Mouse (Mus musculus): ENCODE results near the gene Ppwd1.
"Not testable (repeated sequence)": the region's sequence is repeated elsewhere in the genome, so short reads cannot be mapped to it uniquely, and the experiment has no call there.

Gene Ppwd1

DNA sequence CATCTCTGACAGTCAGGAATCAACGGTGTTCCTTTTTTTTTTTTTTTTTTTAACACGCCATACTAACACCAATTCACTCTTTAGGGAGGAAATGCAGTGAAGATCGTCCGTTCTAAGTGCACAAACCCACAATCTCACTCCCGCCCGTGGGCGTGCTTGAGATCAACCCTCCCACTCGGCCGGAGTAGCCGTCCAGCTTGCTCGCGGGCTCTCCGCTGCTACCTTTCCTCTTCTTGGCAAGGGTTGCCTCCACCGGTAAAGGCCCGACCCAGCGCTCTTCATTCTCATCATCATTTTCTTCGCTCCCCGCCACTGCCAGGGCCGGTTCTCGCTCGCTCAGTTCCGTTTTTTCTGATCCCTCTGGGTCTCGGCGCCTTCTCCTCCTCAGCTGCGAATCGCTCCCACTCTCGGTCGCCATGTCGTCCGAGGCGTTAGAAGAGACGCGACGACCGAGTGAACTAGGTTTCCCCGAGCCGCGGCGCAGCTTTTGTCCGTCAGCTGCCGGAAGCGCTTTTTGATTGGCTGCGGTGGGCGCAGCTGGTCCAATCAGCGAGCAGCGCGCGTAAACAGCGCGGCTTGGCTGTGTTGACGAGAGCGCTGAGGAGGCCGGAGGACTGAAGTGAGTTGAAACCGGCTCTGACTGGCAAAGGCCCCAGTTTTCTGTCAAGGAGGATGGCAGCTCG is at the start of gene Ppwd1, which contains the start of gene Cenpk:
Gene Ppwd1, minus strand, starts transcription at position 460 of the 683 bp plus-strand sequence.
Gene Cenpk, plus strand, starts transcription at position 228 of the 683 bp plus-strand sequence.
- peak; percentile 90 for DNase-seq (ENCODE audit: low read depth, low spot score)

DNA sequence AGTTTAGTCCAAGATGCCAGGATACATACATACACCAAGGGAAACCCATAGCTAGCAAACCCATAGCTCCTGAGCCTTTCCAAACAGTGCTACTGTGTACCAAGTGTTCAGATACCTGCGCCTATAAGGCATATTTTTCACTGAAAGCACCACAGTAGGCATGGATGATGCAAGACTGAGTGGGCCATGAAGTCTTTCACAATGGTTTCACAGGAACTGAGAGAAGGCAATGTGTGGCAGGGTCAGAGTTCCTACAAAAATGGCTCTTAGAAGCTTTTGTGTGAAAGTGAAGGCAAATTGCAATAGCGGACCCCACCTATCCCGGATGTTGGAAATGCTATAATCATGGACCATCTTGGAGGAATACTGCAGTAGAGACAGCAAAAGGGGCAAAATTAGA is 30.4 kb upstream of the Ppwd1 start:
- no peak for DNase-seq (ENCODE audit: low read depth, low spot score)

DNA sequence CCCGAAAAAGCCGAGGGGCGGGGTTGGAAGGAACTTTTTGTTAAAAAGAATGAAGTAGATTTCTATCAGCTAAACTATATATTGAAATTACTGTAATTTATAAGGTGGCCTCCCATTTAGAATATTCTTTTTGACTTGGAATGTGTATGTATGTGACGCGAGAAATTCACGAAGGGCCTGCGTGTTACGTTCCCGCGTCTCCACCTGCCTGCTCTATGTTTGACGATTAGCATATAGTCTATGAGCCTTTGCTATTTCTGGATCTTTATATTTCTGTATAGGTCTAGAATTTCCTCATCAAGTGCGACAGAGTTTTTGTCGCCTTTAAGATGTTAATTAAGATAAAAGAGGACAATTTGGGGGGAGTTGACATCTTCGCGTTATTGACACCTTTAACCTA is 538 bp upstream of the Ppwd1 start:
- no peak for DNase-seq (ENCODE audit: low read depth, low spot score)

DNA sequence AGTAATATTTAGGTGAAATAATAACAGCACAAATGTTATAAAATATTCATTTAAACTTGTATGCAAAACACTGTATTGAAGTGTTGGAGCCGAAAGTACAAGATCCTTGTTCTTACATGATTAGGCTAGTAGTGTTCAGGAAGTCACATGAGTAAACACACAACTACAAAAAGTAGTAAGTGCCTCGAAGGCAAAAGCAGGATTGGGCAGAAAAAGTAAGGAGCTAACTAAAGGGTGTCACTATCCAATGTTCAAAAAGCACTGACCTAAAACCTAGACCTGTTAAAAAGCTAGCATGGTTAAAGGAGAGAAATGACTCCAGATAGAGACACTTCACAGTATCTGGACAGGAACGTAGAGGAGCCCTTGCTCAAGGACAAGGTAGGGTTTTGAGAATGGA is 1.2 kb downstream of the Ppwd1 start:
- DNase-seq (ENCODE audit: low read depth, low spot score) = no peak

DNA sequence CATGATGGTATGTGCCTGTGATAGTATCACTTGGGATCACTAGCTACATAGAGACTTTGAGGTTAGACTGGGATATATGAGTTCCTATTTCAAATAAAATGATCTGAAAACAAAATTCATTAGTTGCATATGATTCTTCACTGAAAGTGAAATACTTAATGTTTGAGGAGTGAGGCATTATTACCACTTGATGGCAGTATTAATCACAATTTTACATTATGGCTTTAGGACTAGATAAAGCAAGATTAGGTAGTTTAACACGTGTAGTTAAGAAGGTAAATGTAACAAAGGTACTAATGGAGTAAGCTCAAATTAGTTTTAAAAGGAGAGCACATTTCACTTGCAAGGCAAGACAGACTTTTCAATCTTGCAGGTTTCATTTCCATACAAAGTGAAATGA is 24.3 kb downstream of the Ppwd1 start:
- DNase-seq (ENCODE audit: low read depth, low spot score) = no peak

DNA sequence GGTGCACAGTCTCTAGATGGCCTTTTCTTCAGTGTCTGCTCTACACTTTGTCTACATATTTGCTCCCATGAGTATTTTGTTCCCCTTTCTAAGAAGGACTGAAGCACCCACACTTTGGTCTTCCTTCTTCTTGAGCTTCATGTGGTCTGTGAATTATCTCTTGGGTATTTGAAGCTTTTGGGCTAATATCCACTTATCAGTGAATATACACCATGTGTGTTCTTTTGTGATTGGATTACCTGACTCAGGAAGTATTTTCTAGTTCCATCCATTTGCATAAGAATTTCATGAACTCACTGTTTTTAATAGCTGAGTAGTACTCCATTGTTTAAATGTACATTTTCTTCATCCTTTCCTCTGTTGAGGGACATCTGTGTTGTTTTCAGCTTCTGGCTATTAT is 32.8 kb downstream of the Ppwd1 start:
- DNase-seq (ENCODE audit: low read depth, low spot score) = not testable (repeated sequence)

DNA sequence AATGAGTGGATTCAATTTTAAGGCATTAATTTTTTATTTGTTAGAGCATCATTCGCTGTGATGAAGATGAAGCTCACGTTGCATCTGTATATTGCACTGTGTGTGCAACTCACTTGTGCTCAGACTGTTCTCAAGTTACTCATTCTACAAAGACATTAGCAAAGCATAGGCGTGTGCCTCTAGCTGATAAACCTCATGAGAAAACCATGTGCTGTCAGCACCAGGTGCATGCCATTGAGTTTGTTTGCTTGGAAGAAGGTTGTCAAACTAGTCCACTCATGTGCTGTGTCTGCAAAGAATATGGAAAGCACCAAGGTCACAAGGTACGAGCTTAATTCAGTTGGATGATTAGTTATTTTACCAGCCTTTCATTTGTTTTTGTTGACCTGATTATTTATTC is 41.3 kb downstream of the Ppwd1 start:
- DNase-seq (ENCODE audit: low read depth, low spot score) = no peak

DNA sequence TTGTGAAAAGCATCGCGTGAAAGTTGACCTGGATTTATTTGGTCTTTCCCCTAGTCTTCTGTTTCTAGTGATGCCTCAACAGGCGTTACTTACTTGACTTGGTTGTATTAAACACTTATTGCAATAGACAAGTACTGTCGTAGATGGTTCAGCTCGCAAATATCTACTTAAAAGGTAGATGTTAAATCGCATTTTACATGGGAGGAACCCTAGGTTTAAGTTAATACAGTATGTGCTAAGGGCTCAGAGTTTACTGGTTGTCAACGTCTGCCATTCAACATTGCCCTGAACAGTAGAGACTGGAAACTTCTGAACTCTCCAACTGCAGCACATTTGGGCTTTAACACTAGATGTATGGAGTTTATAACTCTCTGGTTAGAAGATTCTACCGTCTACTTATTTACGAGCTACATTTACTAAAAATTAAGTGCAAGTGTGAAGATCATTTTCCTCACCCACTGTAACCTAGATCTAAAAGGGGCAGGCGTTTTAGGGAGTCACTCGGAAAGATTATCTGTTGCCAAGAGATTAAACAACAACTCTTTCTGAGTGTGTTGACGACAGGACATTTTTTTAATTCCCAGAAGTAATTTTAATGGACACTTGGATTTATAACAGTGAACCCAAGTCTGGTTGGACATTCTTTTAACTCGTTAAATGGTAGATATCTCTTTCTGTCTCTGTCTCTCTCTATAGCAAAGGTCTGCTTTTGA is 49.3 kb downstream of the Ppwd1 start:
- no peak for DNase-seq (ENCODE audit: low read depth, low spot score)

DNA sequence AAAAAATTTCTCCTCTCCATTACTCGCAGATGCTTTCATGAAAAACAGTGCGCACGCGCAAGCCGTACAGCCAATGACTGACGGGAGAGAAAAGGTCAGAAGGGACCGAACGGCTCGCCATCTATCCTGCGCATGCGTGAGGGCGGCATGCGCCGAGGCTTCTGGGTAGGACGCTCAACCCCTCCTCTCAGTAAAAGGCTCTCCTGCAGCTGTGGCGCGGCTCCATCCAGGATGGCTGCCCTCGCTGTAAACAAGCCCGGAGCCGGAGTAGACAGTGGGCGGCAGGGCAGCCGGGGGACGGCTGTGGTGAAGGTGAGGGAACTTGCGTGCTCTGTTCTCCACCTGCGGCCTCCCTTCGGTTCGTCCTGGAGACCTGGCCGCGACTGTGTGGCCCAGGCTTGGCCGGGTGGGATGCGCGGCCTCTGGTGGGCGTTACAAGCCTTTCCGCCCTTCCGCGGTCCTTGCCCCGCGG is 50.0 kb downstream of the Ppwd1 start, which contains the start of gene Trim23:
Gene Trim23, plus strand, starts transcription at position 148 of the 472 bp plus-strand sequence.
- DNase-seq (ENCODE audit: low read depth, low spot score) = peak; percentile 92

DNA sequence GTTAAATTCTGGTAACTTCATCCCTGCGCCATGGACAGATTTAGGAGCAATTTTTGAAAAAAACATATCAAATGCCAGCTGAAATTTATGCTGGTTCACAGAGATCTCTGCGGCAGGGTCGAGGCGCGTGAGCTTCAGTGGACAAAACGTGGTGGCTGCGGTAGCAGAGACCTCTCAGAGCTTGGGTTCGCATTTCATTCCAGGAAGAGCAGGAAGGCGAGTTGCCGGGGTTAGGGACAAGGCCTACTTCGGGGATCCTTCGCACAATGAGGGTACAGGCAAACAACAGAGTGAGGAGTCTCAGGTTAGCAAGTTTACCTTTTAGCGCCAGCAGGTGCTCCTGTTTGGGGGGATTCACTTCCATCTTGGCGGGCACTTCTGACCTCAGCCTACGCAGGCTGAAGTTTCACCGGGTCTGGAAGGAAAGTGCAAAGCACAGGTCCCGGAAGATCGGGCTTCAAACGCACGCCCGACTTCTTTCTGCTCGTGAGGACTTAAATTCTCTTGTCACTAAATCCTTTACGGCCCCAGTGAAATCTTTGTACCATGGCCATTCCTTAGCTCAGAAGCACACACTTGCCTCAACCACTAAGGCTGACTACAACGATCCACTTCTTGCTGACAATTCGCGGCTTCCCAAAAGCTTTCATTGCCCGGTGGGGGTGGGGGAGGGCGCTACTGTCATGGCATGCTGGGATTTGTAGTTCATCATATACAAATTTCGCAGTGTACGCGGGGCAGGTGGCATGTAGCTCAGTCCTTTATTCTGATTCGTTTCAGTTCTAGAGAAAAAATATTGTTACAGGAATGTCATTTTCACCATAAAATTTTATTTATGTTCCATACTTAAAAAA is 50.6 kb downstream of the Ppwd1 start, which contains the start of gene Trappc13:
Gene Trappc13, minus strand, starts transcription at position 674 of the 854 bp plus-strand sequence.
- DNase-seq (ENCODE audit: low read depth, low spot score) = peak; percentile 58

DNA sequence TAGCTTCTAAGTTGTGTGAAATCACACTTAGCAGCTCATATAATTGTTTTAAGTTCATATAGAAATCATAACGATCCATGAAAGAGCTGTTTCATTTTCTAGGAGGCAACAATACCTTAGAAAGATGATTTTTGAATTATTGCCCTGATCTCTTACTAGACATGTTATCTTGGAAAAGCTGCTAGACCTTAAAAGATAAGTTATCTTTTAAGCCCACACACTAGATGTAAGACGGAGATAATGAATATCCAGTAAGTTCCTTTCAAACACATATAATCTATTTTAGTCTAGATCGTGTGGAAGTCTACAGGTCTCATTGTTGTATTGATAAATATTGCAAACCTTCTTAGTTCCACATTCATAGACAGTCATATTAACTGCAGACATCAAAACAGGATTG is 51.8 kb downstream of the Ppwd1 start:
- DNase-seq (ENCODE audit: low read depth, low spot score) = no peak

DNA sequence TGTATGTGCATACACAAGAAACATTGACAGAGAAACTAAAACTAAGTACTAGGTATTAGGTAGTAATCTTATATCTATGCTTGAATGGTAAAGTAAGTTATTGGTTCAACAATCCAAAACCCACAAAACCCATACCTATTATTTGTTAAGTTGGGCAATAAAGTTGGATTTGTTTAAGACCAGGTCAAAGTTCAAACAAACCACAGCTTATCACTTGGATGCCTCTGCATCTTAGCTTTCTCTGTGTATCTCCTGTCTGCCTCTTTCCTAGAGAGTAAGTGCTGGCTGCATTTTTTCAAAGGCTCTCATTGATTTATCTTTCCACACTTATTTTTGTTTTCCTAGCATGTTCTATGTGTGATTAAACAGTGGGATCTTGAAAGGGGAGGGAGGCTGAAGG is 56.1 kb downstream of the Ppwd1 start:
- DNase-seq (ENCODE audit: low read depth, low spot score) = no peak

DNA sequence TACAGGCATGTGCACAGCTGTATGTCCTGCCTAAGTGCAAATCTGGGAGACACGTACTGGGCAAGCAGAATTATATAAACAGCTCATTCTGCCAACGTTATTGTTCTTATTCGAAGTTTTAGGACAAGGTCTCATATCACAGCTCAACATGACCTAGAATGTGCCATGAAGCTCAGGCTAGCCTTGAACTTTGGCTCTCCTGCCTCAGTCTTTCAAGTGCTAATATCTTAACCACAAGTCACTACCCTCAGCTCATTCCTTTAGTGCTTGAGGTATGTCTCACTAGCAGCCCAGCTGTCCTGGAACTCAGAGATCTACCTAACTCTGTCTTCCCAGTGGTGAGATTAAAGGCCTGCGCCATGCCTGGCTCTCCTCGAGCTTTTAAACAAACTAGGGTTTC is 56.9 kb downstream of the Ppwd1 start:
- no peak for DNase-seq (ENCODE audit: low read depth, low spot score)

DNA sequence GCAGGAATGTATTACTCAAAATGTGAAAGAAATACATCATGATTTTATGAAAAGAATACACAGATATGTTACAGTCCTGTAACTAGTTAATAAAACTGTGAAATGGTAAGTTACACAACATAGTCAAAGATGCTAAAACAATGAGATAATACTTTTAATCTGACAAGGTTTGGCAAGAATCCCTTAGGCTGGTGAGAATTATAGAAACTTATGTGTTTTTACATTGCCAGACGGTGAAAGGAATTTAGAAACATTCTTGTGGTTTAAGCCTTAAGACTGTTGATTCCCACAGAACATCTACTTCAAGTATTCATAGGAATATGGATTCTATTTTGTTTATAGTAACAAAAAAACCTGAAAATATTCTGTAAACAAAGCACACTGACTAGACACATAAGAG is 73.0 kb downstream of the Ppwd1 start:
- DNase-seq (ENCODE audit: low read depth, low spot score) = no peak

All from WW6 (cell line).